Mouse (Mus musculus): ENCODE measurements around the gene Strada.

DNA sequence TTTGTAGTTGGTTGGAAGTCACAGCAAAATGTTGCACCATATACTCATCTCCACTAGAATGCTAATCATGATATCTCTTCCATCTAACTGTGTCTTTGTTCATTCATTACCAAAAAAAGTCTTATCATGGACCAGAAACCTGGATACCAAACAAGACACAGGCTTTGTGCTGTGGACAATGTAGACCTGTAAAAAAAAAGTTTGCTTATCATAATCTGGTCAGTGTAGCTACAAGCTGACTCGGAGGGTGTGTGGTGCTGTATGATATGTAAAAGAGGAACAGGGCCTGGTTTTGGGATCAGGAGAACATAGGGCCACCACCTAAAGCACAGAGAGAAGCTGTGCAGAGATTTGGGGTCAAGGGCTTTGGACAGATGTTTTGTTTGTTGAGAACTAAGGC is 72.5 kb downstream of the Strada start:
- no peak for TF ChIP-seq EP300 (optimal IDR thresholded peaks at IDR 0.05)
- TF ChIP-seq CTCF (IDR thresholded peaks at IDR 0.05; ENCODE audit: low read depth), result no peak

Data from stomach, postnatal 0 days (tissue).